10 mouse cellular contexts compared by ENCODE assay signal in genomic region chr11:97980531-97980966, GRCm38 (mm10). TPM values are rescaled to one million over a fixed set of nuclear protein-coding genes. Genes with fewer than 3 reads are reported as not detected.
DNase-seq lines count a peak whose midpoint lies in the region; ATAC-seq and TF ChIP-seq lines count a peak whose summit lies in the region.
"Had no signal": no experiment of that assay in that cellular context is flagged by ENCODE, and none has a peak within 500 bp of the region (broad histone marks: within the 10 kb centered on the region; RNA-seq: fewer than 3 reads in every experiment).

No protein-coding gene starts in this region.

- no peaks in the 10 kb centered on the region for H3K4me1 ChIP-seq in heart, postnatal 0 days (ENCODE audit: control insufficient read depth, insufficient read depth)

- peaks cover 6% of the 10 kb centered on the region for H3K27me3 ChIP-seq in heart, postnatal 0 days (ENCODE audit: control insufficient read depth, insufficient read depth, low read length)

- H3K27ac ChIP-seq in heart, postnatal 0 days (ENCODE audit: low read depth): peak overlapping the region; percentile 50; the same call in 1 of the 2 replicates
- H3K27ac ChIP-seq: heart, embryonic 13.5 days had no signal

- 61% methylated on average over 9 of the region's 9 CpGs for WGBS in heart, postnatal 0 days

- no peaks in the 10 kb centered on the region for H3K9me3 ChIP-seq in heart, postnatal 0 days (replicated peaks; ENCODE audit: control insufficient read depth, low read length)
- H3K9me3 ChIP-seq: heart, embryonic 13.5 days had no signal

- H3K9ac ChIP-seq in heart, postnatal 0 days (replicated peaks; ENCODE audit: low read depth, low read length): no peak overlapping the region
- H3K9ac ChIP-seq: heart, embryonic 13.5 days had no signal

- no peak overlapping the region for H3K4me3 ChIP-seq in heart, postnatal 0 days (ENCODE audit: low read depth, low read length)
- H3K4me3 ChIP-seq: heart, embryonic 13.5 days had no signal

- H3K4me2 ChIP-seq in heart, postnatal 0 days (ENCODE audit: low read depth, low read length): no peak overlapping the region
- H3K4me2 ChIP-seq: heart, embryonic 13.5 days had no signal

- TF ChIP-seq CTCF in heart, postnatal 0 days (IDR thresholded peaks at IDR 0.05; ENCODE audit: low read depth): no peak

- ATAC-seq in heart, postnatal 0 days (ENCODE audit: insufficient read depth, low read depth): peak; percentile 49; the same call in 1 of the 2 replicates

- TF ChIP-seq EP300 in heart, postnatal 0 days (IDR thresholded peaks at IDR 0.05; ENCODE audit: low read depth): no peak

- no peaks in the 10 kb centered on the region for H3K36me3 ChIP-seq in heart, postnatal 0 days (replicated peaks; ENCODE audit: control insufficient read depth, insufficient read depth, low read length)
- H3K36me3 ChIP-seq: heart, embryonic 13.5 days had no signal

- DNase-seq in adrenal gland, postnatal 14 days: peak; percentile 54
- DNase-seq in adrenal gland, adult 18-20 months (ENCODE audit: low spot score in 2 of 2): no peak
- DNase-seq in retina, postnatal 1 day: peak; percentile 65
- DNase-seq in retina, embryonic 14.5 days (ENCODE audit: low spot score): no peak
- DNase-seq in heart, postnatal 0 days (ENCODE audit: low spot score): no peak
- DNase-seq in skeletal muscle tissue, adult 2 months (ENCODE audit: low read depth, low spot score): peak; percentile 68
- DNase-seq in layer of hippocampus, adult 9-11 months: no peak
- DNase-seq in kidney, adult 11 months: no peak
- DNase-seq: cerebellum, adult 9-11 months had no signal

RNA-seq across cellular contexts. Expression of gene Plxdc1, which starts 5.7 kb away (rescaled TPM):
- 4.3 and 4.8 TPM in 2 replicates for total RNA-seq in adrenal gland, postnatal 14 days (2021)
- total RNA-seq in adrenal gland, adult 18-20 months (2021): 10 to 100 TPM in 1 of 2 experiments, 1 to 10 TPM in 1; 6.9 to 16.2 TPM
- 0.39 and 2.6 TPM in 2 replicates for total RNA-seq in heart, postnatal 0 days (2014; rRNA removed; ENCODE audit: low replicate concordance)
- polyA plus RNA-seq in heart, postnatal 0 days (2015; fragmentation: Nextera tagmentation; extraction: Ambion mirVana): 2.1 TPM in 2 replicates

RNA-seq across cellular contexts. Expression of gene Arl5c, which starts 15.4 kb away (rescaled TPM):
- total RNA-seq in adrenal gland, postnatal 14 days (2021): 1.1 and 4.4 TPM in 2 replicates
- total RNA-seq in adrenal gland, adult 18-20 months (2021): under 1 TPM; 0.45 to 0.63 TPM
- total RNA-seq in heart, postnatal 0 days (2014; rRNA removed; ENCODE audit: low replicate concordance): 4.3 TPM in 1 of 2 replicates, not detected in the other
- polyA plus RNA-seq in heart, postnatal 0 days (2015; fragmentation: Nextera tagmentation; extraction: Ambion mirVana): 2.9 TPM in 2 replicates

RNA-seq across cellular contexts. Expression of gene Cacnb1, which starts 42.3 kb away (rescaled TPM):
- 7.8 and 10.4 TPM in 2 replicates for total RNA-seq in adrenal gland, postnatal 14 days (2021)
- 10 to 100 TPM in 1 of 2 experiments, 1 to 10 TPM in 1; 8.6 to 10.1 TPM for total RNA-seq in adrenal gland, adult 18-20 months (2021)
- 5.5 and 6.2 TPM in 2 replicates for total RNA-seq in heart, postnatal 0 days (2014; rRNA removed; ENCODE audit: low replicate concordance)
- 4.8 and 5.2 TPM in 2 replicates for polyA plus RNA-seq in heart, postnatal 0 days (2015; fragmentation: Nextera tagmentation; extraction: Ambion mirVana)

RNA-seq across cellular contexts. Expression of gene Rpl19, which starts 46.0 kb away (rescaled TPM):
- 1,235 and 1,395 TPM in 2 replicates for total RNA-seq in adrenal gland, postnatal 14 days (2021)
- 1,000 to 10,000 TPM; 1,100 to 1,184 TPM for total RNA-seq in adrenal gland, adult 18-20 months (2021)
- 604 and 622 TPM in 2 replicates for total RNA-seq in heart, postnatal 0 days (2014; rRNA removed; ENCODE audit: low replicate concordance)
- polyA plus RNA-seq in heart, postnatal 0 days (2015; fragmentation: Nextera tagmentation; extraction: Ambion mirVana): 588 TPM in 2 replicates

Comparison
In these comparisons a context has a peak if more than half of its experiments do, and no peak if none do; other contexts are left out.
1. DNase-seq: peak in adrenal gland, postnatal 14 days (single experiment), retina, postnatal 1 day (single experiment) and skeletal muscle tissue, adult 2 months (single experiment); none in adrenal gland, adult 18-20 months (0 of 2), retina, embryonic 14.5 days (single experiment), heart, postnatal 0 days (single experiment), layer of hippocampus, adult 9-11 months (single experiment) and kidney, adult 11 months (single experiment).